Mouse (Mus musculus) subcutaneous adipose tissue, adult 2 months (tissue): ENCODE results near the gene Itga2. TPM values are rescaled to one million over a fixed set of nuclear protein-coding genes. Genes with fewer than 3 reads are reported as not detected.

Experiments used
- polyA plus RNA-seq: library from polyadenylated mRNA; depleted of rRNA; stranded (reverse); fragments of >200 nt; gene quantifications from 2 replicates; pipeline ENCODE4 v1.2.3, GENCODE M21; 2012; ENCODE audit warnings: low replicate concordance; rRNA removed

The Itga2 gene
- polyA plus RNA-seq, result 0.39 and 2.0 TPM in 2 replicates

DNA sequence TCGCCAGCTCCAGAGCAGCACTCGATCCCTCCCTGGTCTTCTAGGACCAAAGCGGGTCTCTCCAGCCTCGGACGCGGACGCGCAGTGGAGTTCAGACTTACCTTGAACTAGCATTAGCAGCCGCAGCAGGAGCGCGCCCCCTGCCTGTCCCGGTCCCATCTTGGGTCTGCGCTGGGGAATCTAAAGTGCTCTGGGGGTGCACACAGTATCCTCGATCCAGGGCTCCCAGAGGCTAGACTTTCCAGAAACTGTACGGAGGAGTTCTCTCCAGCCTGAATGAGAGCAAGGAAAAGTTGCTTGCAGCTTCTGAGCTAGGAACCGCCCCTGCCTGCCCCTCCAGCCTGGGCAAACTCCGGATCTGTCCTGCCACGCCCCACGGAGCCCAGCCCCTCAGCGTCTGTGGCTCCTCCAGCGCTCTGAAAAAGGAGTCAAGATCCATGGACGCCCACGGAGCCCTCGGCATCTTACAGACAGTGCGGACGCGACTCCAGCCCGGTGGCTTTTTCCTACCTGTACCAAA lies at the start of gene Itga2:
Itga2 (minus strand) TSS at position 326 of the 520 bp plus-strand sequence.

DNA sequence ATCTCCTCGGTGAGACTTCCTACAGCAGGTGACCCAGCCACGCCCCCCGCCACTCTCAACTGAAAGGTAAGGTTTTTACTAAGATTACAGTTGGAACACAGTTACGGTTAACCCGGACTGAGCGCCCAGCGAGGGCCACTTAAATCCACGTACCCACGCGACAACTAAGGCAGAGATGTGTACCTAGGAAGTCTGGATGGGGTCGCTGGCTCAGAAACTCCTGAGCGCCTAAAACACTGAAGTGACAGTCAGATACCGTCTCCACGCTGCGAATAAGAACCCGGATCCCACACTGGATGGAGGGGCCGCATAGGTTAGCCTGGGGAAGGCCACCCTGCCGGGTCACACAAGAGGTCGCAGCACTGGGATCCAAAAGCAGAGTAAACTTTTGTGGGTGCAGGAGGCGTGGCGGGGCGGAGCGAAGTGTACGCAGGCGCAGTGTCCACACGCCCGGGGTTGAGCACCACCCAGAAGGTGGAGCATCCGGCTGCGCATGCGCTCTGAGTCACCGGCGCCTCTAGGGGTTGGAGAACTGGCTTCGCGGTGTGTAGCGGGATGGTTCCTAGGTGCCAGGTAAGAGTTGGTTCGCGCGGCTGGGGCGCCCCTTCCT lies 114.0 kb downstream of the Itga2 start, which contains the start of gene Mocs2:
Mocs2 (plus strand) TSS at position 486 of the 610 bp plus-strand sequence.

Other genes starting within 250 kb of the Itga2 start
- gene Mocs2, start 113.9 kb downstream of the Itga2 start, polyA plus RNA-seq, result 34.4 and 62.1 TPM in 2 replicates
- 26.4 and 27.7 TPM in 2 replicates for gene Pelo, start 158.1 kb upstream of the Itga2 start, polyA plus RNA-seq
- 4.2 and 6.6 TPM in 2 replicates for gene Gm49395, start 169.8 kb upstream of the Itga2 start, polyA plus RNA-seq
- 14.9 and 17.9 TPM in 2 replicates for gene Itga1, start 169.9 kb upstream of the Itga2 start, polyA plus RNA-seq